ENCODE assay signal across 7 mouse cellular contexts in genomic region chr8:119832931-119833330, GRCm38 (mm10). TPM values are rescaled to one million over a fixed set of nuclear protein-coding genes. Genes with fewer than 3 reads are reported as not detected.
DNase-seq lines count a peak whose midpoint lies in the region; ATAC-seq and TF ChIP-seq lines count a peak whose summit lies in the region.

No protein-coding gene starts in this region.

- 10% methylated on average over 5 of the region's 5 CpGs for WGBS in embryonic facial prominence, embryonic 10.5 days
- WGBS in hindbrain, embryonic 16.5 days = 19% methylated on average over 5 of the region's 5 CpGs
- 64% methylated on average over 5 of the region's 5 CpGs for WGBS in small intestine, adult 2 months

- H3K27ac ChIP-seq in embryonic facial prominence, embryonic 10.5 days (replicated peaks) = peak overlapping the region; percentile 85
- H3K27ac ChIP-seq in hindbrain, embryonic 16.5 days (ENCODE audit: low read depth, low read length) = peak overlapping the region; percentile 25
- H3K27ac ChIP-seq in small intestine, adult 2 months (ENCODE audit: insufficient read depth, low read depth, low read length) = 0 out of 2 replicates have a peak overlapping the region, but pooled peaks have one; percentile 0

- peak overlapping the region; percentile 36 for H3K4me3 ChIP-seq in embryonic facial prominence, embryonic 10.5 days
- H3K4me3 ChIP-seq in hindbrain, embryonic 16.5 days (ENCODE audit: low read length) = no peak overlapping the region
- no peak overlapping the region for H3K4me3 ChIP-seq in small intestine, adult 2 months (ENCODE audit: low read depth, low read length)

- peak; percentile 4 for DNase-seq in layer of hippocampus, adult 9-11 months
- DNase-seq in layer of hippocampus, postnatal 10 days (ENCODE audit: low spot score in 2 of 2) = no peak
- DNase-seq in embryonic facial prominence, embryonic 10.5 days (ENCODE audit: low spot score) = peak; percentile 60
- DNase-seq in adrenal gland, postnatal 36 days = no peak
- DNase-seq in layer of hippocampus, adult 8-10 months (ENCODE audit: low spot score in 2 of 2) = no peak

- ATAC-seq in hindbrain, embryonic 16.5 days = no peak

- peaks cover 39% of the 10 kb centered on the region for H3K36me3 ChIP-seq in embryonic facial prominence, embryonic 10.5 days (replicated peaks)
- H3K36me3 ChIP-seq in hindbrain, embryonic 16.5 days (ENCODE audit: control insufficient read depth, insufficient read depth, low read length) = peaks cover 5% of the 10 kb centered on the region; the same call in 1 of the 2 replicates
- peaks cover 2% of the 10 kb centered on the region; the same call in 1 of the 2 replicates for H3K36me3 ChIP-seq in small intestine, adult 2 months (ENCODE audit: control insufficient read depth, insufficient read depth, low read length)

- H3K27me3 ChIP-seq in embryonic facial prominence, embryonic 10.5 days (replicated peaks; ENCODE audit: low read depth, poor library complexity, severe bottlenecking) = no peaks in the 10 kb centered on the region
- H3K27me3 ChIP-seq in hindbrain, embryonic 16.5 days (replicated peaks; ENCODE audit: control insufficient read depth, insufficient read depth, low read length) = no peaks in the 10 kb centered on the region
- H3K27me3 ChIP-seq in small intestine, adult 2 months (ENCODE audit: control insufficient read depth, insufficient read depth, low read length) = no peaks in the 10 kb centered on the region

- no peaks in the 10 kb centered on the region for H3K9me3 ChIP-seq in embryonic facial prominence, embryonic 10.5 days
- no peaks in the 10 kb centered on the region for H3K9me3 ChIP-seq in hindbrain, embryonic 16.5 days (ENCODE audit: control insufficient read depth, low read length)

- no peak overlapping the region for H3K9ac ChIP-seq in hindbrain, embryonic 16.5 days (ENCODE audit: low read depth, low read length)

- no peak for TF ChIP-seq POLR2A in small intestine, adult 2 months (IDR thresholded peaks at IDR 0.05; ENCODE audit: low read depth, low read length)

- peaks cover 92% of the 10 kb centered on the region for H3K4me1 ChIP-seq in embryonic facial prominence, embryonic 10.5 days
- H3K4me1 ChIP-seq in hindbrain, embryonic 16.5 days (ENCODE audit: control insufficient read depth, insufficient read depth, low read depth, low read length) = peaks cover 73% of the 10 kb centered on the region
- peaks cover 54% of the 10 kb centered on the region for H3K4me1 ChIP-seq in small intestine, adult 2 months (ENCODE audit: control insufficient read depth, insufficient read depth, insufficient read length, low read length)

- no peak overlapping the region for H3K4me2 ChIP-seq in hindbrain, embryonic 16.5 days (ENCODE audit: low read length)

- no peak for TF ChIP-seq CTCF in small intestine, adult 2 months (IDR thresholded peaks at IDR 0.05; ENCODE audit: extremely low read depth, insufficient read length, insufficient replicate concordance, low read depth, low read length)

RNA-seq across cellular contexts. Expression of gene Cotl1, which starts 7.4 kb away (rescaled TPM):
- 100 to 1,000 TPM; 129 to 134 TPM for total RNA-seq in layer of hippocampus, postnatal 10 days (2021)
- 137 and 149 TPM in 2 replicates for polyA plus RNA-seq in embryonic facial prominence, embryonic 10.5 days (2016; fragmentation: Nextera tagmentation; extraction: Ambion mirVana)
- polyA plus RNA-seq in hindbrain, embryonic 16.5 days (2015; fragmentation: Nextera tagmentation; extraction: Ambion mirVana) = 112 and 127 TPM in 2 replicates
- 206 and 264 TPM in 2 replicates for polyA plus RNA-seq in small intestine, adult 2 months (2012; rRNA removed)
- 10 to 100 TPM; 44.4 to 51.3 TPM for total RNA-seq in adrenal gland, postnatal 36 days (2021)
- 100 to 1,000 TPM; 119 to 176 (median 137) TPM for total RNA-seq in layer of hippocampus, adult 8-10 months (2022)

RNA-seq across cellular contexts. Expression of gene Klhl36, which starts 29.1 kb away (rescaled TPM):
- 1 to 10 TPM; 7.4 to 9.3 TPM for total RNA-seq in layer of hippocampus, postnatal 10 days (2021)
- 10.4 and 11.3 TPM in 2 replicates for polyA plus RNA-seq in embryonic facial prominence, embryonic 10.5 days (2016; fragmentation: Nextera tagmentation; extraction: Ambion mirVana)
- polyA plus RNA-seq in hindbrain, embryonic 16.5 days (2015; fragmentation: Nextera tagmentation; extraction: Ambion mirVana) = 20.3 and 20.5 TPM in 2 replicates
- polyA plus RNA-seq in small intestine, adult 2 months (2012; rRNA removed) = 11.5 and 23.8 TPM in 2 replicates
- 1 to 10 TPM; 5.0 to 10.0 TPM for total RNA-seq in adrenal gland, postnatal 36 days (2021)
- total RNA-seq in layer of hippocampus, adult 8-10 months (2022) = 1 to 10 TPM; 7.0 to 9.4 (median 7.3) TPM

RNA-seq across cellular contexts. Expression of gene Tldc1, which starts 54.7 kb away (rescaled TPM):
- total RNA-seq in layer of hippocampus, postnatal 10 days (2021) = 10 to 100 TPM; 16.3 to 18.3 TPM
- polyA plus RNA-seq in embryonic facial prominence, embryonic 10.5 days (2016; fragmentation: Nextera tagmentation; extraction: Ambion mirVana) = 12.8 and 14.5 TPM in 2 replicates
- 11.4 and 13.4 TPM in 2 replicates for polyA plus RNA-seq in hindbrain, embryonic 16.5 days (2015; fragmentation: Nextera tagmentation; extraction: Ambion mirVana)
- polyA plus RNA-seq in small intestine, adult 2 months (2012; rRNA removed) = 4.6 and 7.4 TPM in 2 replicates
- 10 to 100 TPM; 11.0 to 17.4 TPM for total RNA-seq in adrenal gland, postnatal 36 days (2021)
- 10 to 100 TPM; 12.5 to 15.9 (median 15.5) TPM for total RNA-seq in layer of hippocampus, adult 8-10 months (2022)

Comparison
In these comparisons a context has a peak if more than half of its experiments do, and no peak if none do; other contexts are left out.
1. DNase-seq: peak in layer of hippocampus, adult 9-11 months (single experiment) and embryonic facial prominence, embryonic 10.5 days (single experiment); none in layer of hippocampus, postnatal 10 days (0 of 2), adrenal gland, postnatal 36 days (0 of 2) and layer of hippocampus, adult 8-10 months (0 of 2).
2. H3K27ac ChIP-seq: peak in every context shown above with its lines; median percentile 85 in embryonic facial prominence, embryonic 10.5 days; 25 in hindbrain, embryonic 16.5 days; 0 in small intestine, adult 2 months.